14 mouse cellular contexts compared by ENCODE assay signal in the genomic region with DNA sequence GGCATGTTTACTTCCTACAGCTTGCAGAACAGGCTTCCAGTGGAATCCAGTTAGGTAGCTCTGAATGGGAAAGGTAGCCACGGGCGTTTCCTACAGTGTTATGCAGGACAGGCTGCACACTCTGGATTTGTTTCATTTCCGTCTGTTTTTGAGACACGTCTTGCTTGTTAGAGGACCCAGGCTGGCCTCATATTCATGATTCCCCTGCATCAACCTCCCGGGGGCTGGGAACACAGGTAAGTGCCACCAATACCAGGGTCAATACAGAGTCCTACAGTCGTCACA. TPM values are rescaled to one million over a fixed set of nuclear protein-coding genes. Genes with fewer than 3 reads are reported as not detected.
DNase-seq lines count a peak whose midpoint lies in the region; ATAC-seq and TF ChIP-seq lines count a peak whose summit lies in the region.
"Had no signal": no experiment of that assay in that cellular context is flagged by ENCODE, and none has a peak within 500 bp of the region (broad histone marks: within the 10 kb centered on the region; RNA-seq: fewer than 3 reads in every experiment).

No protein-coding gene starts in this region.

- TF ChIP-seq CTCF in intestine, postnatal 0 days (IDR thresholded peaks at IDR 0.05; ENCODE audit: low read depth) = no peak

- H3K4me3 ChIP-seq in kidney, embryonic 14.5 days (ENCODE audit: low read length) = no peak overlapping the region
- no peak overlapping the region for H3K4me3 ChIP-seq in intestine, postnatal 0 days (ENCODE audit: low read depth, low read length)

- H3K27ac ChIP-seq in kidney, embryonic 14.5 days (ENCODE audit: low read depth, low read length) = peak overlapping the region; percentile 71
- peak overlapping the region; percentile 28; the same call in 1 of the 2 replicates for H3K27ac ChIP-seq in intestine, postnatal 0 days (ENCODE audit: low read depth, low read length)

- H3K9ac ChIP-seq in kidney, embryonic 14.5 days (ENCODE audit: low read depth, low read length) = no peak overlapping the region
- no peak overlapping the region for H3K9ac ChIP-seq in intestine, postnatal 0 days (ENCODE audit: low read depth, low read length)

- no peak for ATAC-seq in kidney, embryonic 14.5 days (ENCODE audit: low FRiP score, low TSS enrichment)
- no peak for ATAC-seq in intestine, postnatal 0 days

- no peak overlapping the region; the same call in 1 of the 2 replicates for H3K4me2 ChIP-seq in kidney, embryonic 14.5 days (replicated peaks; ENCODE audit: low read depth, low read length)
- no peak overlapping the region for H3K4me2 ChIP-seq in intestine, postnatal 0 days (replicated peaks; ENCODE audit: low read depth)

- no peak for DNase-seq in kidney, postnatal 14 days
- peak; percentile 40 for DNase-seq in urinary bladder, postnatal 14 days (ENCODE audit: low spot score)
- no peak for DNase-seq in urinary bladder, postnatal 25 days (ENCODE audit: low spot score)
- no peak for DNase-seq in adrenal gland, adult 18-20 months (ENCODE audit: low spot score in 2 of 2)
- no peak for DNase-seq in neural tube, embryonic 10.5 days (ENCODE audit: extremely low spot score, low spot score)
- DNase-seq: cerebellum, adult 18-20 months; kidney, postnatal 4 days; lung, postnatal 4 days; thymus, postnatal 25 days had no signal

- no peaks in the 10 kb centered on the region for H3K9me3 ChIP-seq in kidney, embryonic 14.5 days (ENCODE audit: control insufficient read depth, low read length)
- no peaks in the 10 kb centered on the region for H3K9me3 ChIP-seq in intestine, postnatal 0 days (ENCODE audit: control insufficient read depth)

- H3K4me1 ChIP-seq in kidney, embryonic 14.5 days (ENCODE audit: control insufficient read depth, insufficient read depth, low read length) = peaks cover 36% of the 10 kb centered on the region
- peaks cover 10% of the 10 kb centered on the region; the same call in 1 of the 2 replicates for H3K4me1 ChIP-seq in intestine, postnatal 0 days (replicated peaks; ENCODE audit: control insufficient read depth, insufficient read depth, low read length)

- H3K27me3 ChIP-seq in kidney, embryonic 14.5 days (ENCODE audit: control insufficient read depth, insufficient read depth, low read length) = no peaks in the 10 kb centered on the region
- H3K27me3 ChIP-seq in intestine, postnatal 0 days (replicated peaks; ENCODE audit: control insufficient read depth, insufficient read depth, low read length) = no peaks in the 10 kb centered on the region

- 60% methylated on average over 6 of the region's 6 CpGs for WGBS in kidney, embryonic 14.5 days
- 44% methylated on average over 6 of the region's 6 CpGs for WGBS in intestine, postnatal 0 days

- no peaks in the 10 kb centered on the region for H3K36me3 ChIP-seq in kidney, embryonic 14.5 days (ENCODE audit: control insufficient read depth, insufficient read depth, low read length)
- peaks cover 3% of the 10 kb centered on the region; the same call in 1 of the 2 replicates for H3K36me3 ChIP-seq in intestine, postnatal 0 days (ENCODE audit: control insufficient read depth, insufficient read depth)

RNA-seq across cellular contexts. Expression of a gene that starts 40.1 kb away (rescaled TPM):
- polyA plus RNA-seq in kidney, embryonic 14.5 days (2014; fragmentation: Nextera tagmentation; extraction: Ambion mirVana) = 0.47 and 1.8 TPM in 2 replicates
- polyA plus RNA-seq in intestine, postnatal 0 days (2015; fragmentation: Nextera tagmentation; extraction: Ambion mirVana) = 0.93 and 1.2 TPM in 2 replicates
- total RNA-seq in adrenal gland, adult 18-20 months (2021) = 1 to 10 TPM in 1 of 2 experiments, under 1 TPM in 1; 0.50 to 1.3 TPM
- total RNA-seq: hematopoietic stem cell, adult 5-6 weeks had no signal

RNA-seq across cellular contexts. Expression of a gene that starts 51.6 kb away (rescaled TPM):
- polyA plus RNA-seq in kidney, embryonic 14.5 days (2014; fragmentation: Nextera tagmentation; extraction: Ambion mirVana) = not detected in 2 replicates
- not detected in 2 replicates for polyA plus RNA-seq in intestine, postnatal 0 days (2015; fragmentation: Nextera tagmentation; extraction: Ambion mirVana)
- total RNA-seq in adrenal gland, adult 18-20 months (2021) = not detected
- total RNA-seq: adrenal gland, postnatal 4 days; hematopoietic stem cell, adult 5-6 weeks; left cerebral cortex, postnatal 10 days had no signal
